Mouse (Mus musculus) kidney, postnatal 4 days (tissue): ENCODE measurements around the gene AI182371.

Experiments
- DNase-seq, 2 experiments: peaks; one replicate each; pipeline ENCODE4 v3.0.0; 2021; ENCODE audit warnings: mixed read lengths in 2 of 2

AI182371 gene

GRCm38 (mm10) chr2:35067117-35067516, 34.2 kb downstream of the AI182371 start:
- no peak for DNase-seq

GRCm38 (mm10) chr2:35066525-35067082, 34.7 kb downstream of the AI182371 start:
- DNase-seq, result no peak

- DNase-seq, result no peak
These were observed 37.9 kb downstream of the AI182371 start for GRCm38 (mm10) chr2:35063333-35064030.

- DNase-seq, result no peak
These were observed 40.0 kb downstream of the AI182371 start, which contains the start of gene Hc for GRCm38 (mm10) chr2:35061338-35061737. Hc (minus strand) TSS chr2:35061438.

- no peak for DNase-seq
These were observed 40.4 kb downstream of the AI182371 start for GRCm38 (mm10) chr2:35060897-35061296.

GRCm38 (mm10) chr2:35060256-35060655, 41.1 kb downstream of the AI182371 start:
- no peak for DNase-seq

GRCm38 (mm10) chr2:35058325-35058724, 43.0 kb downstream of the AI182371 start:
- no peak for DNase-seq

- no peak for DNase-seq
These were observed 44.1 kb downstream of the AI182371 start for GRCm38 (mm10) chr2:35057243-35057642.

GRCm38 (mm10) chr2:35048851-35049250, 52.5 kb downstream of the AI182371 start:
- no peak for DNase-seq

GRCm38 (mm10) chr2:35044956-35045355, 56.4 kb downstream of the AI182371 start:
- peak; percentile 42 to 54 for DNase-seq

- DNase-seq, result no peak
These were observed 62.6 kb downstream of the AI182371 start for GRCm38 (mm10) chr2:35038580-35039375.
